Mouse (Mus musculus) left cerebral cortex, adult 2 months (tissue): ENCODE measurements at regions not wholly inside any gene's neighbourhood (a gene's known extent, or its start where the extent isn't known, plus 50 kb on each side); places are given as distances from the start of the nearest gene placed in this dataset.

Source experiments
- DNase-seq, 2 experiments: peaks; one replicate each; pipeline ENCODE4 v3.0.0; 2021 to 2022; ENCODE audit warnings: low spot score in 2 of 2, mixed read lengths in 1 of 2; ENCODE audit errors: extremely low spot score in 1 of 2
- H3K27ac ChIP-seq: fragments of 200-600 bp; 2 replicates; pipeline ENCODE4 v1.8.1; 2022
- H3K4me3 ChIP-seq: fragments of 200-600 bp; 2 replicates; pipeline ENCODE4 v1.8.1; 2022
- CTCF ChIP-seq: fragments of 200-600 bp; IDR thresholded peaks from 2 replicates; pipeline ENCODE4 v1.8.1; 2022; ENCODE audit warnings: antibody characterized with exemption, mild to moderate bottlenecking, moderate library complexity
- intact Hi-C: fragments of 180-260 bp; cut with DNase I; formaldehyde crosslinking; loops from one replicate; pipeline ENCODE4 v1.15.1; 2025

- no peak for TF ChIP-seq CTCF
- DNase-seq = no peak
- H3K4me3 ChIP-seq = no peak overlapping the region
- no peak overlapping the region for H3K27ac ChIP-seq
- intact Hi-C loops = no loop called here
These were observed 98.4 kb upstream of the Mb21d2 start for GRCm38 (mm10) chr16:29027856-29028255.

- no peak for DNase-seq
- H3K27ac ChIP-seq = no peak overlapping the region
- intact Hi-C loops = no loop called here
These were observed 71.8 kb upstream of the Mb21d2 start for GRCm38 (mm10) chr16:29001249-29001648.

GRCm38 (mm10) chr16:28999641-29000040, 70.2 kb upstream of the Mb21d2 start:
- Histone ChIP-seq H3K27ac (no peak overlapping the region), H3K4me3 (no peak overlapping the region)
- no peak for DNase-seq
- no peak for TF ChIP-seq CTCF
- intact Hi-C loops = no loop called here

More at GRCm38 (mm10) chr16:29001249-29001648, 71.8 kb upstream of the Mb21d2 start:
- TF ChIP-seq CTCF = no peak
- H3K4me3 ChIP-seq = no peak overlapping the region

GRCm38 (mm10) chr16:28996629-28997028, 67.2 kb upstream of the Mb21d2 start:
- intact Hi-C loops = no loop called here
- no peak for DNase-seq
- TF ChIP-seq CTCF = no peak

DNA sequence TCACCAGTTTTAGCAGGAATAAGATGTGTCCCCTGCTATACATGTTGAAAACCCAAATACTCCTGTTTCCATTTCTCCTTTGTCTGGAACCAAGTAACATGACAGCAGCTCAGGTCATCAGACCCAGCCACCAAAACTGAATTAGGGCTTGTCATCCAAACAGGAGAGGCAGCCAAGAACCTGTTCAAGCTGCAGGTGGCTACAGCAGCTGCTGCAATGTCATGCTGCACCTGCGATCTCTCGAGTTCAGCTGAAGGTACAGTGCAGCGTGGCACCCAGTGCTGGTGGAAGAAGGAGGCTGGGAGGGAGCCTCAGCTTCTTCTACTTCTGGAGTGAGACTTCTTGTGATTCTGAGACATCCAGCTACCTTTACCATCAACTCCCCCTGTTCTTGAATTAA, 61.2 kb upstream of the Mb21d2 start:
- DNase-seq = no peak
- no peak for TF ChIP-seq CTCF
- Histone ChIP-seq H3K4me3 (no peak overlapping the region), H3K27ac (no peak overlapping the region)
- intact Hi-C loops = no loop called here

More at GRCm38 (mm10) chr16:28996629-28997028, 67.2 kb upstream of the Mb21d2 start:
- Histone ChIP-seq H3K4me3 (no peak overlapping the region), H3K27ac (no peak overlapping the region)

DNA sequence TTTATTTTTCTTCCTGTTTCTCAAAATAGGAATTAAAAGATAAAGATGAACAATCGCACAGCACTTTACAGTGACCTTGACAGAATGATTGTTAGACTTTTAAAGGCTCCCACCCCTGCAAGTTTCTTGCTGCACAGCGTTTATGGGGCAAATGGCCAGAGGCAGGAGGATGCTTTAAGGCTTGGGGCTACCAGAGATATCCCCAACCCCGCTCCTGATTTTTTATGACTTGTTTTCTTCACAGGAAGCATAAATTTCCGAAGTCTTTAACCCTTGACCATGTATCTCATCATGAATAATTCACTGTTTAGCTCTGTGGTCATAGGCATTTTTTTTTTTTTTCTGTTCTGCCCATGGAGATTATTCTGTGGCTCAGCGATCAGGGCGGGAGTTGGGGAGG, 55.5 kb upstream of the Mb21d2 start:
- no peak overlapping the region for H3K4me3 ChIP-seq
- TF ChIP-seq CTCF = no peak
- DNase-seq = no peak
- H3K27ac ChIP-seq = no peak overlapping the region
- intact Hi-C loops = no loop called here

GRCm38 (mm10) chr16:28982901-28983300, 53.4 kb upstream of the Mb21d2 start:
- Histone ChIP-seq H3K27ac (no peak overlapping the region), H3K4me3 (no peak overlapping the region)
- TF ChIP-seq CTCF = no peak
- DNase-seq = no peak
- intact Hi-C loops = no loop called here
